Mouse (Mus musculus): ENCODE measurements at regions not wholly inside any gene's neighbourhood (a gene's known extent, or its start where the extent isn't known, plus 50 kb on each side); places are given as distances from the start of the nearest gene placed in this dataset.
A peak's percentile ranks its signal among the peaks of the same experiment; 100 is the strongest.

DNA sequence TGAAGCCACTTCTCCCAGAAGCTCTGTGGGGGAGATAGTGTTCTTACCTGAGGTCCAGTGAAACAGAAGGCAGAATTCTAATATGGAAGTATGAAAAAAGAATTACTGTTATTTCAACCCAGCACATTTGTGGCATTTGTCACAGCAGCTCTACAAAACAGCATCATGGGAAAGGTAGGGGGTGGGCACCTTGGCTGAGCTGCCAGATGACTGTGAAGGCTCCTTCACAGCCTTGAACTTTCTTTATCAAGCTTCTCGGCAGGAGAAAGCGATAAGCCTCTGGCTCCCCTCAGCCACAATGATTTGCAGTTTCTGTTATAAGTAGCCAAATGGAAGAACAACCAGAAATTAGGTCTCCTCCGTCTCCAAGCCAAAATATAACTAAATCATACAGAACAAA, 249.5 kb downstream of the Spry2 start:
- Histone ChIP-seq H3K4me2 (no peak overlapping the region), H3K4me1 (peaks cover 5% of the 10 kb centered on the region; the same call in 1 of the 2 replicates), H3K27ac (no peak overlapping the region), H3K27me3 (no peaks in the 10 kb centered on the region), H3K36me3 (replicated peaks) (no peaks in the 10 kb centered on the region), H3K9me3 (no peaks in the 10 kb centered on the region), H3K9ac (no peak overlapping the region), H3K4me3 (replicated peaks) (no peak overlapping the region)
- 87% methylated on average over 3 of the region's 3 CpGs for WGBS
- no peak for ATAC-seq (ENCODE audit: low FRiP score)

DNA sequence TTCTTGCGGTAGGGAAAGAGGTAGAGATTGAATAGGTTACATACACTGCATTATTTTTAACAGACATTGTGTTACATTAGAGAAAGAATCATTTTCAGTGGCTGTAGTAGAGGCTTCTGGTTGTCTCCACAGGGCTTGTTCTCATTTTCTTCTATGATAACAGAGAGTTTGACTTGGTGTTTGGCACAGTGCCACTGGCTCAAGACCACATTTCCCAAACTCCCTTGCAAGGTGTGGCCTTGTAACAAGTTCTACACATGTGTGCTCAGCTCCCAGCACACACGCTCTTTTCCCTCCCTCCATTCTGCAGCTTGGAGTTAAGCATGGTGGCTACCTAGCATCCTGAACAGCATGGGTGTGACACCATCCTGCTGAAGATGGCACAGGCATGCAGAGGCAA, 252.2 kb downstream of the Spry2 start:
- Histone ChIP-seq H3K4me3 (replicated peaks) (no peak overlapping the region), H3K9me3 (no peaks in the 10 kb centered on the region), H3K4me1 (peaks cover 5% of the 10 kb centered on the region; the same call in 1 of the 2 replicates), H3K27me3 (no peaks in the 10 kb centered on the region), H3K27ac (no peak overlapping the region), H3K36me3 (replicated peaks) (no peaks in the 10 kb centered on the region), H3K4me2 (no peak overlapping the region), H3K9ac (no peak overlapping the region)
- ATAC-seq (ENCODE audit: low FRiP score) = no peak
- WGBS = 85% methylated on average over 2 of the region's 2 CpGs

DNA sequence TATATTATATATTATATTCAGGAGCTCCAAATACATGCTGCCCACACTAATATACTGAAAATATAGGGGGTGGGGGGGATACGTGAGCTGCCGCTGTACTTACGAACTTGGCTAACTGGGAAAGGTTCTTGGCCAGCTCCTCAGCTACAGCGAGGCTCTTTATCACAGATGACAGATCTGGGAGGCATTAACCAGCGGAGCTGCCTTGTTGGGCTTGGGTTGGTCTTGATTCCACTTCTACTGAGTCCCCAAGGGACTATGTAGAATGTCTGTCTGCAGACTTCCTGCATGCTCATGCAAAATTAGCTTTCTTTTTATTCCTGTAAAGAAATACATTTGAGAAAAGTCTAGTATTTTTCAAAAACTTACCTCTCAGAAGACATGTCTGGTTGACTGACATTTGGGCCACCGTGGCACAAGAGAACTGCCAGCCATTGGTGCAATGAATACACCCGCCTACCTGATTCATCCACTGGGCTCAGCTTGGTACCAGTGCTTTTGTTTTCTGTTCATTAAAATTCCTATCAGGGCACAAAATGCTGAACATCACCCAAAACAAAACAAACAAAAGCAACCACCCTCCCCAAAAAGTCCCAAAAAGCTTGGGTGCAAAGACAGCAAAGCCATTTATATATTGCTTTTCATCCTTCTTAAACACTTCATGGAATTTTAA, 253.2 kb downstream of the Spry2 start:
- no peaks in the 10 kb centered on the region for H3K27me3 ChIP-seq

DNA sequence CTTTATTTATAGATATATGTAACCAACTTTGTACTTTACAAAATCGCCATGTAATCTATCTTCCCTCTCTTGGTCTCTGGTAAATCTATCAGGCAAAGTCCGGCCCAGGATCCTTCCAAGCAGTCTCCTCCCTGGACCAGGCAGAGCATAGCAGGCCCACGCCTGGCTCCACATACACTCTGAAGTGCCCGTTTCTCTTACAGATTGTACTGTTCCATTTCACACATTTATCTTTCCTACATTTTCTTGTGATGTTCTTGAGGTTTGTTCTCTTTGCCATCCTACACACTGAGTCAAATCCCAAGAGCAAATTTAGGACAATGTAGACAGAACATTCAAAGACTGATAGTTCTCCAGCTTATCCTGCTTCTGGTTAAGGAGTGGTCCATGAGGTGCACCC, 264.3 kb downstream of the Spry2 start:
- H3K9me3 ChIP-seq = no peaks in the 10 kb centered on the region
- no peak overlapping the region for H3K9ac ChIP-seq
- H3K4me2 ChIP-seq = no peak overlapping the region
- H3K27ac ChIP-seq = 0 out of 2 replicates have a peak overlapping the region, but pooled peaks have one; percentile 56
- no peaks in the 10 kb centered on the region for H3K27me3 ChIP-seq
- 94% methylated on average over 4 of the region's 4 CpGs for WGBS
- no peak for ATAC-seq (ENCODE audit: low FRiP score)
- no peak overlapping the region for H3K4me3 ChIP-seq (replicated peaks)
- no peaks in the 10 kb centered on the region for H3K36me3 ChIP-seq (replicated peaks)
- H3K4me1 ChIP-seq = peaks cover 20% of the 10 kb centered on the region

More for the DNA sequence above, 253.2 kb downstream of the Spry2 start:
- H3K9ac ChIP-seq = no peak overlapping the region
- no peaks in the 10 kb centered on the region for H3K36me3 ChIP-seq (replicated peaks)
- ATAC-seq (ENCODE audit: low FRiP score) = no peak; the same call in 1 of the 2 replicates
- H3K9me3 ChIP-seq = no peaks in the 10 kb centered on the region
- 74% methylated on average over 7 of the region's 7 CpGs for WGBS
- H3K27ac ChIP-seq = no peak overlapping the region
- peaks cover 5% of the 10 kb centered on the region; the same call in 1 of the 2 replicates for H3K4me1 ChIP-seq
- no peak overlapping the region for H3K4me3 ChIP-seq (replicated peaks)
- no peak overlapping the region for H3K4me2 ChIP-seq

DNA sequence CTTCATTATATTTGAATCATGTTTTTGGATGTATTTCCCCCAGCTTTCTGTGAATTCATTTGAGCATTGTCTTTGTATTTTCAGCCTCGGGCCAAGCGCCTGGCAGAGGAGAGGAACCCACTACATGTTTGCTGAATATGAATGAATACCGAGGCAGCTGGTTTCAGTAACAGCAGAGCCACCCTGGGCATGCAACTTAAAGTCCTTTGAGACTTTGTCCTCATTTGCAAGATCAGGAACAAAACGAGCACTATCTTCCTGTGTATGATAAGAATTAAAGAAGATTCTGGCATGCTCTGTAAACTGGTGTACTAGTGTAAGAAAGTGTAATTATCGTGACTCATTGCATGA, 265.0 kb downstream of the Spry2 start:
- H3K4me3 ChIP-seq (replicated peaks) = no peak overlapping the region
- H3K4me2 ChIP-seq = peak overlapping the region; percentile 31; the same call in 1 of the 2 replicates
- no peaks in the 10 kb centered on the region for H3K27me3 ChIP-seq
- no peak overlapping the region for H3K9ac ChIP-seq
- no peaks in the 10 kb centered on the region for H3K9me3 ChIP-seq
- ATAC-seq (ENCODE audit: low FRiP score) = peak; percentile 28; the same call in 1 of the 2 replicates
- H3K27ac ChIP-seq = peak overlapping the region; percentile 56; the same call in 1 of the 2 replicates
- peaks cover 20% of the 10 kb centered on the region for H3K4me1 ChIP-seq
- 50% methylated on average over 5 of the region's 5 CpGs for WGBS
- H3K36me3 ChIP-seq (replicated peaks) = no peaks in the 10 kb centered on the region

DNA sequence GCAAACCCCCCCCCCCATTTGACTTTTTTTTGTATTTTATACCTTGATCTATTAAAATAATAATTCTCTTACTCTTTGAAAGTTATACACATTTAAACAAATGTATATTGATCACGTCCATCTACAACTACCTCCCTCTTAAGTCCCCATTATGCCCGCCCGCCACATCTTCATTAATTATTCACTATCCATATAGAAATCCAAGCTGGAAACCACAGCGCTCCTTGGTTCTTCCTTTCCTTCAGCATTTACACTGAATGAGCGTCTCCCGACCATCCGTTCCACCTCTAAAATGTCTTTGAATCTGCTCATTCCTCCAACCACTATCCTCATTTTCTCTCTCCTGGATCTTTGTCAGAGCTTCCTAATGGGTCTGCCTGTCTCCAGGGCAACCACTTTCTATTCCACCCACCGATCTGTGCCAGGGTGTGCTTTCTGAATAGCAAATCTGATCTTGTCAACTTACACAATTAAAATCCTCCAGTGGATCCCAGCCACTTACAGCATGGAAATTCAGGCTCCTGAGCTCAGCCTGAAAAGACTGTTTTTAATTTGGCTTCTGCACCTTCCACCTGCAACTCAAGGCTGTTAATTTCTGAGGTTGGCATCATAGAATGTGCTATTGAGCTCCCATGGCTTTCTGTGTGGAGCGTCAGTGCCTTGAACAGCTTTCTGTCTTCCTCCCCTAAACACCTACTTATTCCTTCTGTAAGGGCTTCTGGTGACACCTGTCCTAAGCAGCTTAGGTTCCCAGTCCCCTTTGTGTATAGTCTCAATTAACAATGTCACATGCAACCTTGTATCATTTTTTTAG, 265.5 kb downstream of the Spry2 start:
- ATAC-seq (ENCODE audit: low FRiP score) = peak; percentile 84
- Histone ChIP-seq H3K36me3 (replicated peaks) (no peaks in the 10 kb centered on the region), H3K27ac (peak overlapping the region; percentile 56; the same call in 1 of the 2 replicates), H3K4me1 (peaks cover 18% of the 10 kb centered on the region), H3K4me2 (peak overlapping the region; percentile 31), H3K4me3 (replicated peaks) (no peak overlapping the region), H3K9me3 (no peaks in the 10 kb centered on the region), H3K27me3 (no peaks in the 10 kb centered on the region), H3K9ac (no peak overlapping the region)
- WGBS = 35% methylated on average over 9 of the region's 9 CpGs

DNA sequence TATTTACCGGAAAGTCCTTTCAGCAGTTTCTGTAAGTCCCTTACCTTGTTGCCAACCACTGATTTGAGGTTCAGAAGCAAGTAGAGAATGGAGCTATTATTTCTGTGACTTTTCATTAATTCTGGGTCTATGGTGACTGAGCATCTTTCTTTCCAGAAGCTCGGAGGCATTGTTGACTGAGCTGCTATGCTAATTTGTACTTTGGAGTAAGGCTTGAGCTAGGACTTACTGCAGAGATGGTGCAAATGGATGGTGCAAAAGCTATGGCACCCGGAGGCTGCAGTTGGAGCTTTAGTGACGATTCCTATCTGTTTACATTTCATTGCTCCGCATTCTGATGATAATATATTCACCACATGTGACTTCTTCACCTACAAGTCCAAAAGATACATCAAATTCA, 266.2 kb downstream of the Spry2 start:
- H3K27me3 ChIP-seq = no peaks in the 10 kb centered on the region
- H3K36me3 ChIP-seq (replicated peaks) = no peaks in the 10 kb centered on the region
- no peak overlapping the region for H3K4me3 ChIP-seq (replicated peaks)
- no peaks in the 10 kb centered on the region for H3K9me3 ChIP-seq
- WGBS = 72% methylated on average over 5 of the region's 5 CpGs
- no peak overlapping the region for H3K27ac ChIP-seq
- peak; percentile 30; the same call in 1 of the 2 replicates for ATAC-seq (ENCODE audit: low FRiP score)
- H3K9ac ChIP-seq = no peak overlapping the region
- no peak overlapping the region for H3K4me2 ChIP-seq
- H3K4me1 ChIP-seq = peaks cover 18% of the 10 kb centered on the region

DNA sequence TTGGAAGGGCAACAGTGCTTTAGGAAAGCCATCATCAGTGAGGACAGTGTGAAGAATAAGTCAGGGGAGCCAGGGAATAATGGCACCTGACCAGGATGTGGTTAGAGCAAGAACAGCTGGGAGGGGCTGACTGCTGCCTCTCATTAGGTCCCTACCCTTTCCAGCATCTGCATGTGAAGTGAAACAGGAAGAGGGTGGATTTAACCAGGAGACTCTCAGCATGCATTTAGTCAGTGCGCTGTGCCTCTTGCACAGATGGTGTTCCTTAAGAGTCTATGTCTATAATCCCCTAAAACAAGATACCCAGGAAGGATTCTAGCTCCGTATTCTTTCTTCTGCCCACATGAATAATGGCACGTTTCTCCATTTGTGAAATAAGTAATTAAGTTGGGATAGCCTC, 267.9 kb downstream of the Spry2 start:
- Histone ChIP-seq H3K4me3 (replicated peaks) (no peak overlapping the region), H3K9me3 (no peaks in the 10 kb centered on the region), H3K36me3 (replicated peaks) (no peaks in the 10 kb centered on the region), H3K4me2 (no peak overlapping the region), H3K27me3 (no peaks in the 10 kb centered on the region), H3K4me1 (peaks cover 18% of the 10 kb centered on the region), H3K9ac (no peak overlapping the region), H3K27ac (no peak overlapping the region)
- no peak for ATAC-seq (ENCODE audit: low FRiP score)
- 64% methylated on average over 3 of the region's 3 CpGs for WGBS

DNA sequence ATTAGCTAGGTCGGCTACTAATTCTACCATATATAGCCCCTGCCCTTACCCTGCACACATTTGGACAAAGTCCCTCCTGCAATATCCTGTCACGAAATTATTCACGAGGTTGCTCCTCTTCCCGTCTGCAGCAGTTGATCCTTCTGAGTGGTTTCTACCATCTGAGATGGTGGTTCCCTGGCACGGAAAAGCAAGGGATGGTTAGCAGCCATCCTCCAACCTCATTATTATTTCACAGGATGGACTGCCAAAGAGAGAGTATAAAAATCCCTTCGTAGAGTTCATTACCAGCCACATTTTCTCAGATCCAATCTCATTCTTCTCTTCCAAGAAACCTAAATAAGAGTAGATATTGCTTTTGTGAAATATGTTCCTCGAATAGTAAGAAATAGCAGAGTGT, 272.2 kb downstream of the Spry2 start:
- Histone ChIP-seq H3K27me3 (no peaks in the 10 kb centered on the region), H3K9ac (no peak overlapping the region), H3K9me3 (no peaks in the 10 kb centered on the region), H3K4me2 (no peak overlapping the region), H3K4me1 (no peaks in the 10 kb centered on the region; the same call in 1 of the 2 replicates), H3K36me3 (replicated peaks) (no peaks in the 10 kb centered on the region), H3K27ac (no peak overlapping the region), H3K4me3 (replicated peaks) (no peak overlapping the region)
- WGBS = 89% methylated on average over 7 of the region's 7 CpGs
- ATAC-seq (ENCODE audit: low FRiP score) = no peak

DNA sequence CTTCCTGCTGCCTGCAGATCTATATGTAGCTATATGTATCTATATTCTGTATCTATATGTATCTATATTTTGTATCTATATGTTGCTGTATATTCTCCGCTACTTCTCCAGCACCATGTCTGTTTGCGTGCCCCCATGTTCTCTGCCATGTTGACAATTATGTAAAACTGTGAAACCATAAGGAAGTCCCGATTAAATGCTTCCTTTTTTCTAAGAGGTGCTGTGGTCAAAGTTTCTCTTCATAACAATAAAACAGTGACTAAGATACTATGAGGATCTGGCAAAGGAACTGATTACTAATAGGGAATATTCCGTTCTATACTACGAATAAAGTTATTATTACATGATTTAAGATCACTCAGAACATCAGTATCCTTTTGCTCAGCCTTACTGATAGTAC, 274.5 kb downstream of the Spry2 start:
- Histone ChIP-seq H3K4me1 (no peaks in the 10 kb centered on the region; the same call in 1 of the 2 replicates), H3K9ac (no peak overlapping the region), H3K4me2 (no peak overlapping the region), H3K9me3 (no peaks in the 10 kb centered on the region), H3K4me3 (replicated peaks) (no peak overlapping the region), H3K27me3 (no peaks in the 10 kb centered on the region), H3K36me3 (replicated peaks) (no peaks in the 10 kb centered on the region), H3K27ac (no peak overlapping the region)
- ATAC-seq (ENCODE audit: low FRiP score) = no peak
- WGBS = 96% methylated on average over 5 of the region's 5 CpGs

DNA sequence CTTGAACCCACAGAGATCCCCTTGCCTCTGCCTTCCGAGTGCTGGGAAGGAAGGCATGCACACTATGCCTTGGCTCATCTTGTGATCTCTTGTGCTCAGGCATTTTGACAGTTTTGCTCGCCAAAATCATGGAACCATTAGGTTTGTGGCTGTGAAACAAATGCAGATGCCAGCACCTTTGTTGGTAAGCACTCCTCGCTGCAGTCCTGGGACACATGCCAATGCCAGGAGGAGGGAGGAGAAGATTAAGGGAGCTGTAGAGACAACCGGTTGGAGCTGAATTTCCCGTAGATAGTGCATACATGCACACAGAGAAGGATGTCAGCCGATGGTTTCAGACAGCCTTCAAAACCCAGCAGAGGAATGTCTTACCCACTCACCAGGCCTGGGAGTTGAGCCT, 275.5 kb downstream of the Spry2 start:
- no peaks in the 10 kb centered on the region; the same call in 1 of the 2 replicates for H3K4me1 ChIP-seq
- no peak overlapping the region for H3K4me2 ChIP-seq
- H3K4me3 ChIP-seq (replicated peaks) = no peak overlapping the region
- WGBS = 86% methylated on average over 6 of the region's 6 CpGs
- H3K27me3 ChIP-seq = no peaks in the 10 kb centered on the region
- no peak for ATAC-seq (ENCODE audit: low FRiP score)
- no peaks in the 10 kb centered on the region for H3K36me3 ChIP-seq (replicated peaks)
- no peak overlapping the region for H3K9ac ChIP-seq
- no peaks in the 10 kb centered on the region for H3K9me3 ChIP-seq
- no peak overlapping the region for H3K27ac ChIP-seq

DNA sequence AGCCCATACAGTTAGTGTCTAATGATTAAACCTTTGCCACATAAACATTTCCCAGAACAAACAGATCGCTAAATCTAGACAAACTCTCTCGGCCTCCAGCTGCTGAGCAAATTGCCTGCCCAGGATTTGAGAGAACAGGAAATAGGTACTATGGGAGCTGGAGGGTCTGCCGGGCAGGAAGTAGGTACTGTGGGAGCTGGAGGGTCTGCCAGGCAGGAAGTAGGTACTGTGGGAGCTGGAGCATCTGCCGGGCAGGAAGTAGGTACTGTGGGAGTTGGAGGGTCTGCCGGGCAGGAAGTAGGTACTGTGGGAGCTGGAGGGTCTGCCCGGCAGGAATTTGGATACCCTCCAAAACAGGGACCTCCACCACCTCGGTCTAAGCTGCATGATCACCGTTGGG, 277.2 kb downstream of the Spry2 start:
- no peak for ATAC-seq (ENCODE audit: low FRiP score)
- Histone ChIP-seq H3K36me3 (replicated peaks) (no peaks in the 10 kb centered on the region), H3K4me2 (no peak overlapping the region), H3K9ac (no peak overlapping the region), H3K9me3 (no peaks in the 10 kb centered on the region), H3K27me3 (no peaks in the 10 kb centered on the region), H3K27ac (no peak overlapping the region), H3K4me3 (replicated peaks) (no peak overlapping the region), H3K4me1 (no peaks in the 10 kb centered on the region)
- 94% methylated on average over 8 of the region's 8 CpGs for WGBS
